Mouse (Mus musculus) urinary bladder, adult 2 months (tissue): ENCODE measurements around the gene Rnf213. TPM values are rescaled to one million over a fixed set of nuclear protein-coding genes. Genes with fewer than 3 reads are reported as not detected.

Experiments
- DNase-seq: peaks from one replicate; pipeline ENCODE4 v3.0.0; 2022; ENCODE audit warnings: low spot score
- polyA plus RNA-seq: library from polyadenylated mRNA; depleted of rRNA; stranded (reverse); fragments of >200 nt; gene quantifications from 2 replicates; pipeline ENCODE4 v1.2.3, GENCODE M21; 2012; rRNA removed

The Rnf213 gene
- polyA plus RNA-seq, 1 experiment: 42.4 TPM

DNA sequence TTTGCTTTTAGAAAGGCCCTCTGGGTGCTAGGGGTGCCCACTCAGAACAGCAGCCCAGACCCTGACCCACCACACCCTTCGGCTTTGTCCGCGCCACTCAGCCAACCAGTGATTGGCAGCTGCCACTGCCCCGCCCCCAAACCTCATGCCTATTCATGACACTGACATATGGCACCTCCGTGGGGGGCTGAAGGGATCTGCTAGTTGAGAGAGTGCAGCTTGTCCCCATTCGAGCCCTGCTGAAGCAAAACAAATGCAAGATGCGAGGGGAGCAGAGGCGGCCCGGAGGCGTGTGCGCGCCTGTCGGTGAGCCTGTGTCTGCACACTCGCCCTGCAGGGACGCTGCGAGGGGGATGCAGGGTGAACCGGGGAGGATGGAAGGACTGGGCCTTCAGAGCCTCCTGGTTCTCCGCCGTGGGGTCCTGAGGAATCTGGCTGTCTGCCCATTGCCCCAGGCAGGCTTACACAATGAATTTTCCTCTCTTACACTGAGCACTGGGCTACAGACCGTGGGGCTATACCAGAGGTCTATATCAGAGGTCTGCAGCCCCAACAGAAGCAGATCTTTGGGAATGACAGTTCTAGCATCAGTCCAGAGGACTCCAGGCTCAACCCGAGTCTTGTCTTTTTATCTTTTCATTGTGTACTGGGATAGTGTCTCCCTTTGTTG lies 122.2 kb downstream of the Rnf213 start:
- DNase-seq: no peak

- no peak for DNase-seq
These were observed 123.2 kb downstream of the Rnf213 start for GRCm38 (mm10) chr11:119515823-119516676.

- no peak for DNase-seq
These were observed 123.9 kb downstream of the Rnf213 start for GRCm38 (mm10) chr11:119516677-119517361.

- DNase-seq: no peak
These were observed 126.5 kb downstream of the Rnf213 start for GRCm38 (mm10) chr11:119519387-119519786.

GRCm38 (mm10) chr11:119520005-119520712 lies 127.3 kb downstream of the Rnf213 start:
- DNase-seq: no peak

DNA sequence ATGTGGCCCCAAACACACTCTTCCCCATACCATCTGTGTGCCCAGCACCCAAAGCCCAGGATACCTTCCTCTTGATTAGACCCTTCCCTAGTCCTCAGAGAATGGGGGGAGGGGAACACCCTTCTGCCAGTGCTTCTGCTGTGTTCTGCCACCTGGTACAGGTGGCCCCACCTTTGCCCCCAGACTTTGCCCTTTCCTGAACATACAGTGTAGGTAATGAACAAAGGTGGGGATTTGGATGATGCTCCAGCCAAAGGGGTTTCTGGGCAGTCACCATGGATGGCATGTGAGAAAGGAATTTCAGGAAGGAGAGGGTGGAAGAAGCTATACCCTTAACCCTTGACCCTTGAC lies 127.8 kb downstream of the Rnf213 start:
- no peak for DNase-seq

DNA sequence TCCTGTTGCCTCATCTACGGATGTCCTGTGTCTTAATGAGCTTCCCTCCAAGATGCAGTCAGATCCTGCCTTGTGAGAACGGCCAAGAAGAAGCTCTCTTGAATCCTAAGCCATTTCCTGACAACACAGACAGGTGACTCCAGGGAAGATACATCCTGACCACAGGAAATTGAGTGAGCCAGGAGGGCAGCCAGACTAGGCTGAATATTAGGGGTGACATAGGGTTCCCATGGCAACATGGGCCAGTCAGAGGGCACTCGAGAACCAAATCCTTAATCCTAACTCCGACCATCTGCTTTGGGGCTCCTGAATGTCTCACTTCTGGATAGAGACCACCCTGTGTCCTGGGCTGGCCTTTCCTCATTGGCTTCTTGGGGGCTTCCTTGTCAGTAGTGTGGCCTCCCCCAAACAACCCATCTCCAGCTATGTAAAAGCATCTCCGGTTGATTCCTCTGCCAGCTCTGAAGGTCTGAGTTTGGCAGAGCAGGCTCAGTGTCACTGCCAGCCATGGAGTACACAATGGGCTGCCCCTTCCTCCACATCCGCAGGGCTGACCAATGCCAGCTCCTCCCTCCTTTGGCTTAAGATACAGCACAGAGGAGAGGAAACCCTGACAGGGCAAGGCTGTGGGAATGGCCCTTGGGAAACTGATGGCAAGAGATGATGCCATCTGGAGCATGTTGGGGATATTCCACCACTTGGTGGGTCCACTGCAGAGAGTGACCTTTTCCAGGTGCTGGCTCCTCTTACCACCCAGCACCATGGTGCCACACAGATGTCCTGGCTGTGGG lies 129.2 kb downstream of the Rnf213 start:
- DNase-seq: no peak

- no peak for DNase-seq
These were observed 129.9 kb downstream of the Rnf213 start for GRCm38 (mm10) chr11:119522779-119523178.

GRCm38 (mm10) chr11:119523392-119523791 lies 130.5 kb downstream of the Rnf213 start:
- no peak for DNase-seq

DNA sequence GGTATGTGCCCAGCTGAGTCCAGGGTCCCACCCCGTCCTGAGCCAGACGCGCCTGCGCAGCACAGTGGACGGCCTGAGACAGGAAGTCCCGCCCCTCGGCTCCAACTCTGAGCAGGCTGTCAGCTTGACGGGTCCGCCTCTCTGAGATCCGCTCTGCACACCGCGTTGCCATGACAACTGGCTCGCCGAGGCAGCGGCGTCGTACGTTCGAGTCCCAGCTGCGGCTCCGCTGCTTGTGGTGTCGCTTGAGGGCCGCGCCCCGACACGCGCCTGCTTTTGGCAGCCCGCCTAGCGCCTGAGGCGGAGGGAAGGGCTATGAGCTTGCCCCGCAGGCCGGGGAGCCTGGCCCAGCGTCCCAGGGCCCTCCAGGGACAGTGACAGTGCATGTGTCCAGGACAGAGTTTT lies 131.6 kb downstream of the Rnf213 start:
- peak; percentile 36 for DNase-seq

- DNase-seq: no peak
These were observed 133.4 kb downstream of the Rnf213 start for GRCm38 (mm10) chr11:119526068-119526966.

- no peak for DNase-seq
These were observed 136.0 kb downstream of the Rnf213 start for GRCm38 (mm10) chr11:119528930-119529329.

DNA sequence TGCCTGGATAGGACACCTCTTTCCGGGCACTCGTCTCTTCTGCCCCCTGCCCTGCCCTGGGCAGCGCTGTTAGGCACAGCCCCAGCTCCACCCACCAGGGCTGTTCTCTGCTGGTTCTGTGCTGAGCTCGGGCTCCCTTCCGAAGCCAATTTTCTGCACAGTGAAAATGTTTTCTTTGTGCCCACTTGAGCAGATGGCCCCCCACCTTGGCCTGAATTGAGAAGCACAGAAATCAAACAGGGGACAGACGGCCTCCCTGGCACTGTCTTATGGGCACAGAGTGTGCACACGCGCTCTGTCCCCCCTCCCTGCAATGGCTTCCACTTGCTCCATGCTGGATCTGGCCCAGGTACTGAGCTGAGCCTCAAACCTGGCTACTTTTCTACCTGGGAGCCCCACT lies 139.6 kb downstream of the Rnf213 start:
- no peak for DNase-seq

GRCm38 (mm10) chr11:119533745-119534144 lies 140.8 kb downstream of the Rnf213 start:
- DNase-seq: no peak

Other genes starting within 250 kb of the Rnf213 start
- gene Tbc1d16, start 164.6 kb upstream of the Rnf213 start, polyA plus RNA-seq: 15.8 and 20.8 TPM in 2 replicates
- 0.66 and 0.77 TPM in 2 replicates for gene Ccdc40, start 164.5 kb upstream of the Rnf213 start, polyA plus RNA-seq
- 95.0 and 113 TPM in 2 replicates for gene Gaa, start 125.2 kb upstream of the Rnf213 start, polyA plus RNA-seq
- 106 and 121 TPM in 2 replicates for gene Eif4a3, start 93.0 kb upstream of the Rnf213 start, polyA plus RNA-seq
- 4.7 and 5.0 TPM in 2 replicates for gene Card14, start 85.3 kb upstream of the Rnf213 start, polyA plus RNA-seq
- 8.2 and 11.6 TPM in 2 replicates for gene Sgsh, start 37.6 kb upstream of the Rnf213 start, polyA plus RNA-seq
- 10.0 and 11.7 TPM in 2 replicates for gene Slc26a11, start 37.5 kb upstream of the Rnf213 start, polyA plus RNA-seq
- 15.7 and 17.7 TPM in 2 replicates for gene Endov, start 98.2 kb downstream of the Rnf213 start, polyA plus RNA-seq
- gene Nptx1, start 154.7 kb downstream of the Rnf213 start, polyA plus RNA-seq: 1.8 and 2.3 TPM in 2 replicates
- gene Rptor, start 209.8 kb downstream of the Rnf213 start, polyA plus RNA-seq: 14.1 and 18.6 TPM in 2 replicates